In genomic region chr12:29882871-29883617, GRCm38 (mm10) we compare ENCODE assay signal across 9 mouse cellular contexts. TPM values are rescaled to one million over a fixed set of nuclear protein-coding genes. Genes with fewer than 3 reads are reported as not detected.
DNase-seq lines count a peak whose midpoint lies in the region; ATAC-seq lines count a peak whose summit lies in the region.
"Had no signal": no experiment of that assay in that cellular context is flagged by ENCODE, and none has a peak within 500 bp of the region (broad histone marks: within the 10 kb centered on the region; RNA-seq: fewer than 3 reads in every experiment).

No protein-coding gene starts in this region.

- no peaks in the 10 kb centered on the region for H3K36me3 ChIP-seq in forebrain, embryonic 11.5 days (ENCODE audit: control insufficient read depth, insufficient read depth, low read length)
- H3K36me3 ChIP-seq: heart, embryonic 13.5 days had no signal

- peak overlapping the region; percentile 28; the same call in 1 of the 2 replicates for H3K9ac ChIP-seq in forebrain, embryonic 11.5 days (ENCODE audit: low read length)
- H3K9ac ChIP-seq: heart, embryonic 13.5 days had no signal

- peak; percentile 76 for DNase-seq in Muller cell, postnatal 12 days (ENCODE audit: inconsistent ontology term)
- peak; percentile 84 for DNase-seq in brain, embryonic 18.5 days (ENCODE audit: low read depth, low spot score)
- DNase-seq in forebrain, embryonic 11.5 days (ENCODE audit: low spot score) = peak; percentile 86
- DNase-seq in layer of hippocampus, adult 8-10 months (ENCODE audit: low spot score in 2 of 2) = peak; percentile 87 to 91
- DNase-seq in lung, postnatal 4 days = peak; percentile 37 to 65
- peak; percentile 79 to 83 for DNase-seq in right cerebral cortex, postnatal 36 days (ENCODE audit: low spot score in 2 of 2)

- peak overlapping the region; percentile 16; the same call in 1 of the 2 replicates for H3K4me2 ChIP-seq in forebrain, embryonic 11.5 days (ENCODE audit: low read depth, low read length, severe bottlenecking)
- H3K4me2 ChIP-seq: heart, embryonic 13.5 days had no signal

- peaks cover 5% of the 10 kb centered on the region for H3K4me1 ChIP-seq in forebrain, embryonic 11.5 days (replicated peaks; ENCODE audit: control insufficient read depth, insufficient read depth, low read length)
- H3K4me1 ChIP-seq: heart, embryonic 13.5 days had no signal

- H3K27me3 ChIP-seq in forebrain, embryonic 11.5 days (ENCODE audit: control insufficient read depth, insufficient read depth, low read length) = no peaks in the 10 kb centered on the region
- H3K27me3 ChIP-seq: heart, embryonic 13.5 days had no signal

- H3K9me3 ChIP-seq in forebrain, embryonic 11.5 days (ENCODE audit: control insufficient read depth, low read length) = no peaks in the 10 kb centered on the region
- H3K9me3 ChIP-seq: heart, embryonic 13.5 days had no signal

- 0 out of 2 replicates have a peak overlapping the region, but pooled peaks have one; percentile 38 for H3K27ac ChIP-seq in forebrain, embryonic 11.5 days (ENCODE audit: low read depth, low read length)
- H3K27ac ChIP-seq: heart, embryonic 13.5 days had no signal

- WGBS in forebrain, embryonic 11.5 days = 16% methylated on average over 9 of the region's 9 CpGs

- ATAC-seq in forebrain, embryonic 11.5 days (replicated peaks; ENCODE audit: low FRiP score) = peak; percentile 90
- peak; percentile 56 to 78; a peak in 3 of 4 replicates for ATAC-seq in hematopoietic stem cell, adult 5-6 weeks (replicated peaks in 1 of 2; ENCODE audit: insufficient read depth in 1 of 2, low FRiP score in 2 of 2, low TSS enrichment in 1 of 2, low read depth in 1 of 2, poor library complexity in 2 of 2, severe bottlenecking in 2 of 2)
- no peak for ATAC-seq in erythroid progenitor cell, adult 5-6 weeks (replicated peaks; ENCODE audit: low FRiP score, poor library complexity, severe bottlenecking)

- H3K4me3 ChIP-seq in forebrain, embryonic 11.5 days (ENCODE audit: low read depth, low read length) = no peak overlapping the region
- H3K4me3 ChIP-seq: heart, embryonic 13.5 days had no signal

RNA-seq across cellular contexts. Expression of gene Pxdn, which starts 54.4 kb away (rescaled TPM):
- 66.1 and 73.7 TPM in 2 replicates for polyA plus RNA-seq in forebrain, embryonic 11.5 days (2014; fragmentation: Nextera tagmentation; extraction: Ambion mirVana)
- not detected in 2 replicates for total RNA-seq in hematopoietic stem cell, adult 5-6 weeks (2017)
- total RNA-seq in layer of hippocampus, adult 8-10 months (2022) = 10 to 100 TPM; 65.3 to 84.7 (median 75.5) TPM
- total RNA-seq in erythroid progenitor cell, adult 5-6 weeks (2015; ENCODE audit: low replicate concordance) = not detected in 2 replicates
- total RNA-seq in erythroid progenitor cell, adult 5-6 weeks (2017; ENCODE audit: low replicate concordance) = 1.5 TPM in 1 of 2 replicates, not detected in the other

Comparison
In these comparisons a context has a peak if more than half of its experiments do, and no peak if none do; other contexts are left out.
1. RNA of gene Pxdn, which starts 54.4 kb away (total RNA-seq): 65.3 to 84.7 TPM in layer of hippocampus, adult 8-10 months; 1.5 TPM in erythroid progenitor cell, adult 5-6 weeks and not detected in hematopoietic stem cell, adult 5-6 weeks; every median in the first group is over 10 times any median in the second.
2. Peak in every context shown above with its lines, with median percentiles within 50 percentile points of each other: DNase-seq.